Mouse (Mus musculus) B cell, adult 67 days (primary cell): Measurements from ENCODE around the gene Catspere2. TPM values are rescaled to one million over a fixed set of nuclear protein-coding genes. Genes with fewer than 3 reads are reported as not detected.

Experiments used
- total RNA-seq, 2 experiments: library from RNA; stranded (reverse); gene quantifications; 4 replicates each; pipeline ENCODE4 v1.2.4; 2023

The Catspere2 gene
- total RNA-seq: under 1 TPM; 0.17 to 0.21 TPM

GRCm38 (mm10) chr1:177983024-177983450, at the start of gene Catspere2:
Gene Catspere2, plus strand, starts transcription at chr1:177983423.

GRCm38 (mm10) chr1:178187216-178187791, 204.1 kb downstream of the Catspere2 start, which contains the start of gene Desi2:
Gene Desi2, plus strand, starts transcription at chr1:178187417.

Other genes with a start within 250 kb of the Catspere2 start
- 10 to 100 TPM; 55.4 to 61.1 TPM for gene Adss, start 186.9 kb upstream of the Catspere2 start, total RNA-seq
- 10 to 100 TPM; 15.1 to 17.9 TPM for gene Desi2, start 204.0 kb downstream of the Catspere2 start, total RNA-seq